Mouse (Mus musculus): ENCODE data around the gene Yif1a.
A peak's percentile ranks its signal among the peaks of the same experiment; 100 is the strongest.

Gene Yif1a

DNA sequence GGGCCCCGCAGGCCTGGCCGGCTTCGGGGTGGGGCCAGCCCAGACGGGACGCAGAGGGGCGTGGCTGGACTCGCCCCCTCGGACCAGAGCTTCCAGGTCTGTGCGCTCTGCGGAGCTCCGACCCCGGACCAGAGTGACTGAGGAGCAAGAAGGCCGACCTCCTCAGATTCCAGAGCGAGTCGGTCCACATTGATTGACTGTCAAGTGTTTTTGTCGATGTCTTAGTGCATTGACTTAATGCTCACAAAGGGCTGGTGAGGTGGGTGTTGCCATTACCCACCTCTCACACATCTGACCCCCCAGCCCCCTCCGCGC lies 30.0 kb downstream of the Yif1a start, which contains the start of gene Klc2:
TSS of gene Klc2 (minus strand) at position 177 of the 315 bp plus-strand sequence.
- no peak for DNase-seq (ENCODE audit: low spot score in 2 of 2)

GRCm38 (mm10) chr19:5122492-5122891 lies 34.2 kb downstream of the Yif1a start:
- no peak for DNase-seq (ENCODE audit: low spot score in 2 of 2)

GRCm38 (mm10) chr19:5123241-5123640 lies 34.9 kb downstream of the Yif1a start:
- DNase-seq (ENCODE audit: low spot score in 2 of 2) = no peak

- DNase-seq (ENCODE audit: low spot score in 2 of 2) = no peak
Observed at GRCm38 (mm10) chr19:5124055-5124614, 35.8 kb downstream of the Yif1a start.

- DNase-seq (ENCODE audit: low spot score in 2 of 2) = no peak
Observed at GRCm38 (mm10) chr19:5129770-5130169, 41.4 kb downstream of the Yif1a start.

GRCm38 (mm10) chr19:5131237-5131636 lies 42.9 kb downstream of the Yif1a start:
- DNase-seq (ENCODE audit: low spot score in 2 of 2) = no peak

DNA sequence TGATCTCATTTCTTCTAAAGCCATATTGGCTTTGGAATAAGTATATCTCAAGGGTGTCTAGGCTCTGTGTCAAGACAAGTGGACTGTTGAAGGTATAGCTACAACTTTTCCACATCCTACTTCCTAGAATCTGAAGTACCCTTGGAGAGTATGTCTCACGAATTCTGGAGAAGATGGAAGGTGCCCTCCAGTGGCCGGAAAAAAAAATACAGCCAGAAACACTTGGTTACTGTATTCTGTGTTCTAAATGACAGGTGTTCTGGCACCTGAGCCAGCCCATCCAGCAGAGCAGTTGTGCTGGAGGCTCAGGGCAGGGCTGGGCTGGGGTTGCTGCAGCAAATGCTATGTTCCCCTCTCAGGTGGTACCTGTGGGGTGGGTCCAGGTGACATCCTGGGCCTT lies 51.3 kb downstream of the Yif1a start:
- peak in 1 of 2 experiments; percentile 84 for DNase-seq (ENCODE audit: low spot score in 2 of 2)
